Mouse (Mus musculus): Measurements from ENCODE around the gene Slit2. TPM values are rescaled to one million over a fixed set of nuclear protein-coding genes. Genes with fewer than 3 reads are reported as not detected.

Gene Slit2
- polyA plus RNA-seq, 1 experiment from 2014 or later: 78.1 TPM

GRCm38 (mm10) chr5:47990926-47991325, 8.0 kb downstream of the Slit2 start:
- Histone ChIP-seq H3K9ac (no peak overlapping the region), H3K9me3 (replicated peaks) (no peaks in the 10 kb centered on the region), H3K4me2 (replicated peaks) (no peak overlapping the region), H3K36me3 (0 out of 2 replicates have a peak, but pooled peaks cover under 1% of the 10 kb centered on the region), H3K27me3 (no peaks in the 10 kb centered on the region), H3K27ac (no peak overlapping the region), H3K4me1 (peaks cover 11% of the 10 kb centered on the region), H3K4me3 (no peak overlapping the region)
- 73% methylated on average over 4 of the region's 4 CpGs for WGBS
- ATAC-seq (ENCODE audit: low FRiP score): no peak

DNA sequence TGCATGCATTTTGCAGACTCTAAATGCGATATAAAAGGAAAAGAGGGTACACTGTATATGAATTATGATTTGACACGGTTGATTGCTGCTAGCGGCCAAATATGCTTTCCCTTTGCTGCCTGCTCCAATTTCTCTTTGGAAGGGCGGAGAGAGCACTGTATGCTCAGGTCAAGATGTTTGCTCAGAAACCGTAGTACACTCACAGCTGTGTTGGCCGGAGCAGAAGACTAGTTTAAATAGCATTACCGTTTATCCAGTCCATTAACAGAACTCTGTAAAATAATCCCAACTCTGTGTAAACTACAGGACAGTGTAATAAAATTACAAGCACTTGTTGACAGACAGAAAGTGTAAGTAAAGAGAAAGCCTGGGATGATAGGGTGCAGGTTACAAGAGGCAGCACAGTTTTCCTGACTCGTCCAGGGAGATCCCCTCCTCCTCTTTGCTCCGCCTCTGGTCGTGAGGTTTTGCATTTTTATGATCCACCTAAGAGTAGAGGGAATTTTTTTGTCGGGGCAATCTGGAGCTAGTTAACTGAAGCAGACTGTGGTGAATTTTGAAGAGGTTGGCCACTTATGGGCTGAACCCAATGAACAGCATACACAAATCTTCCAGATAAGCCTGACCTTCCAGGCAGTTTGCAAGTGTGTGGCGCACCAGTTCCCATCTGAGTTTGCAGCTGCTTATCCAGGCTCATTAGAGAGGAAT, 20.9 kb downstream of the Slit2 start:
- no peaks in the 10 kb centered on the region for H3K27me3 ChIP-seq
- peaks cover 10% of the 10 kb centered on the region for H3K4me1 ChIP-seq
- H3K9me3 ChIP-seq (replicated peaks): no peaks in the 10 kb centered on the region
- 60% methylated on average over 12 of the region's 12 CpGs for WGBS
- H3K36me3 ChIP-seq: no peaks in the 10 kb centered on the region
- no peak overlapping the region for H3K4me3 ChIP-seq
- no peak overlapping the region for H3K9ac ChIP-seq
- ATAC-seq (ENCODE audit: low FRiP score): no peak
- H3K4me2 ChIP-seq (replicated peaks): no peak overlapping the region
- no peak overlapping the region for H3K27ac ChIP-seq

DNA sequence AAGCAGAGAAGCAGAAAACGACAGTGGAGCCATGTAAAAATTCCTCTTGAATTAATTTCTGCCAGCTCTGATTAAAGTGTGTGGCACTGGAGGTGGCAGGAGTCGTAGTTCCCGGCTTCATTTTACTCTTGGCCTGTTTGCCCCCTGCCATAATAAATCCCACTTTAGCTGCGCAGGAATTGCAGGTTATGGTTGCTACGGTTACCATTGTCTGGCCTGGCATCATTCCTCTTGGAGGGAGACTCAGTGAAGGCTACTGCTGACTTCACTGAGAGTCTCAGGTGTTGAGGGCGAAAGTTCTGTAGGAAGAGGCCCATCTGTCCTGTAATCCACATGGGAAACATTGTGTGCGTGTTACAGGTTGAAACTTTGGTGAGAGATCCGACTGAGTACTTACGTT, 22.6 kb downstream of the Slit2 start:
- Histone ChIP-seq H3K36me3 (no peaks in the 10 kb centered on the region), H3K4me3 (no peak overlapping the region), H3K27me3 (no peaks in the 10 kb centered on the region), H3K9ac (no peak overlapping the region), H3K9me3 (replicated peaks) (no peaks in the 10 kb centered on the region), H3K4me2 (replicated peaks) (no peak overlapping the region), H3K4me1 (peaks cover 10% of the 10 kb centered on the region), H3K27ac (no peak overlapping the region)
- WGBS: 56% methylated on average over 9 of the region's 9 CpGs
- no peak for ATAC-seq (ENCODE audit: low FRiP score)

GRCm38 (mm10) chr5:48006059-48006458, 23.1 kb downstream of the Slit2 start:
- Histone ChIP-seq H3K27me3 (no peaks in the 10 kb centered on the region), H3K36me3 (no peaks in the 10 kb centered on the region), H3K9ac (no peak overlapping the region), H3K4me3 (no peak overlapping the region), H3K4me2 (replicated peaks) (no peak overlapping the region), H3K27ac (no peak overlapping the region), H3K9me3 (replicated peaks) (no peaks in the 10 kb centered on the region), H3K4me1 (peaks cover 10% of the 10 kb centered on the region)
- no peak for ATAC-seq (ENCODE audit: low FRiP score)

GRCm38 (mm10) chr5:48023441-48023840, 40.5 kb downstream of the Slit2 start:
- Histone ChIP-seq H3K27me3 (no peaks in the 10 kb centered on the region), H3K4me1 (no peaks in the 10 kb centered on the region), H3K27ac (no peak overlapping the region), H3K4me3 (no peak overlapping the region), H3K36me3 (no peaks in the 10 kb centered on the region), H3K9ac (no peak overlapping the region), H3K9me3 (replicated peaks) (no peaks in the 10 kb centered on the region), H3K4me2 (replicated peaks) (no peak overlapping the region)
- no peak for ATAC-seq (ENCODE audit: low FRiP score)
- WGBS: 84% methylated on average over 4 of the region's 4 CpGs

- WGBS: 71% methylated on average over 1 of the region's 1 CpGs
- Histone ChIP-seq H3K27ac (no peak overlapping the region), H3K9me3 (replicated peaks) (no peaks in the 10 kb centered on the region), H3K36me3 (no peaks in the 10 kb centered on the region), H3K4me2 (replicated peaks) (no peak overlapping the region), H3K4me1 (0 out of 2 replicates have a peak, but pooled peaks cover 5% of the 10 kb centered on the region), H3K27me3 (no peaks in the 10 kb centered on the region), H3K9ac (no peak overlapping the region), H3K4me3 (no peak overlapping the region)
- ATAC-seq (ENCODE audit: low FRiP score): no peak
Observed at GRCm38 (mm10) chr5:48034875-48035274, 51.9 kb downstream of the Slit2 start.

DNA sequence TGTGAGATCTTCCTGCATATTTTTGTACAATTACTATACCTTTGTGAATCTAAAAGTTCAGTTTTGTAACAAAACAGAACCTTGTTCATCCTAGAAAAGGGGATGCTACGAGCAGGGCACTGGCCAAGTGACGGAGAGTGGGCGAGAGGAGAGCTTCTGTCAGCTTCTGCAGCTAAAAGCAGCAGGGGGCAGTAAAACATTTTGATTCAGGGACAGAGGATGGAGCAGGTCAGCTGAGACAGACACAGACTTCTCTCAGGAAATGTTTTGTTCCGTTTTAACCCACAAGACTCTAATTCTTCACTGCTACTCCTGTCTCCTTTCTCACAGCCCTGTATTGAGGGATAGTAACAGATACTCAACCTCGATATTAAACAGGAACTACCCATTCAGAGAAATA, 55.1 kb downstream of the Slit2 start:
- H3K36me3 ChIP-seq: no peaks in the 10 kb centered on the region
- H3K4me3 ChIP-seq: no peak overlapping the region
- ATAC-seq (ENCODE audit: low FRiP score): no peak
- no peak overlapping the region for H3K4me2 ChIP-seq (replicated peaks)
- WGBS: 38% methylated on average over 5 of the region's 5 CpGs
- no peaks in the 10 kb centered on the region for H3K9me3 ChIP-seq (replicated peaks)
- H3K9ac ChIP-seq: no peak overlapping the region
- H3K27ac ChIP-seq: no peak overlapping the region
- H3K27me3 ChIP-seq: no peaks in the 10 kb centered on the region
- H3K4me1 ChIP-seq: 0 out of 2 replicates have a peak, but pooled peaks cover 5% of the 10 kb centered on the region

DNA sequence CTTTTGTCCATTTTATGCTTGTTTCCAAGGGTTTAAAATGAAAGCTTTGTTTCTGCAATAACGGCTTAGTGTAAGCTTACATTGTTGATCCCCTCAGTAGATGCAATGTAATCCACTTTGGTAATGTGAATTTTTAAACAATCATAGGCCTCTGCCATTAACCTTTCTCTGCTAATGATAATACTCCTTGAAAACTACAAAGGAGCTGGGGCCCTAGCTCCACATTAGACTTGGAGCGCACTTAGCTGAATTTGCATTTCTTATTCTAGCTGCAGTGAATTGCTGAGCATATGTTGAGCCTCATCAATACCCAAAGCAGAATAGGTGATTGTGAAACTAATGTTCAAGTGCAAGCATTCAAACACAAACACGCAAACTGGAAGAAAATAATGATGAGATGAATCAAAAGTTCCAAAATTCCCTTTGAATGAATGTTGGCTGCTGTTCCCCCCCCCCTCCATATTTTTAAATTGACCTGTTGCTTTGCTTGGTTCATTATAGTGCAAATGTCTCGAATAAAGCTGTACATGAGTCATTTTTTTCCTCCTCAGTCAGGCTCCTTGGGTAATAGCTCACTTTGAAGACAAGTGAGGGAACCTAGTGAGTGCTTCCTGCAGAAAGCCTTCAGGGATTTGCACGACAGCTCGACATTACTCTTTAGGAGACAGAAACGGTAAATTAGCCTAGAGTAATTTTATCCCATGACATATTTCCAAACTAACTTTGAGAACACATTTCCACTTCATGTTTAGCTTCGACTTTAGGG, 66.2 kb downstream of the Slit2 start:
- Histone ChIP-seq H3K4me2 (replicated peaks) (no peak overlapping the region), H3K4me3 (no peak overlapping the region), H3K9ac (no peak overlapping the region), H3K27ac (no peak overlapping the region), H3K27me3 (no peaks in the 10 kb centered on the region), H3K9me3 (replicated peaks) (no peaks in the 10 kb centered on the region), H3K36me3 (no peaks in the 10 kb centered on the region), H3K4me1 (peaks cover 10% of the 10 kb centered on the region)
- no peak for ATAC-seq (ENCODE audit: low FRiP score)
- 35% methylated on average over 8 of the region's 8 CpGs for WGBS

DNA sequence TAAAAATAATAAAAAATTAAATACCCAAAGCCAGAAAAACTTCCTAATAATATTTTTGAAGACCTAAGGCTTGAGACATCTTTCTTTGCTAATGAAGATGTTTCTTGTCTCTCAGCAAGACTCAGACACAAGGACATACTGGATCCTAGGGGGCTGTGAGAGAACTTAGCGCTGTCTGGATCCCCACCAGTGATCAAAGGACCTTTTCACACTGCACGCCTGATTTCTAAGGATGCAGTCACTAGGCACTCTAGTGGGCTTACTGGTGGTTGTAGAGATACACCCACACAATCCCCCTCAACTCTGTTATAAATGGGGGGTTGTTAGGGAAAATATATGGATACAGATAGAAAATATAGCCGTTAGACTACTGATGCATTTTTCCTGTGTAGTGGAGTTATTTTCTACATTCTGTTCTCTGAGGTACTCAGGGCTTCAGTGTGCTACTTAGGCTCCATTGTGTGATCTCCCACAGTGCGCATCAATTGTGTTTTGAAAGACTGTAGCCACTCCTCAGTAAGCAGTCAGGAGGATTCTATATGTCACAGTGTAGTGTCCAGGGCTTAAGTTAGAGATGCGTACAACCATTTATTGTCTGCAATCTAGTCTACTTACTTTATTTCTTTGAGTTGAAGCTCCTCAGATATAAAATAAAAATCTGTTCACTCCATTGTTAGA, 67.8 kb downstream of the Slit2 start:
- H3K4me3 ChIP-seq: no peak overlapping the region
- no peak overlapping the region for H3K4me2 ChIP-seq (replicated peaks)
- H3K36me3 ChIP-seq: no peaks in the 10 kb centered on the region
- WGBS: 50% methylated on average over 5 of the region's 5 CpGs
- H3K9ac ChIP-seq: no peak overlapping the region
- H3K9me3 ChIP-seq (replicated peaks): no peaks in the 10 kb centered on the region
- no peaks in the 10 kb centered on the region for H3K27me3 ChIP-seq
- ATAC-seq (ENCODE audit: low FRiP score): no peak
- H3K4me1 ChIP-seq: peaks cover 10% of the 10 kb centered on the region
- H3K27ac ChIP-seq: no peak overlapping the region

DNA sequence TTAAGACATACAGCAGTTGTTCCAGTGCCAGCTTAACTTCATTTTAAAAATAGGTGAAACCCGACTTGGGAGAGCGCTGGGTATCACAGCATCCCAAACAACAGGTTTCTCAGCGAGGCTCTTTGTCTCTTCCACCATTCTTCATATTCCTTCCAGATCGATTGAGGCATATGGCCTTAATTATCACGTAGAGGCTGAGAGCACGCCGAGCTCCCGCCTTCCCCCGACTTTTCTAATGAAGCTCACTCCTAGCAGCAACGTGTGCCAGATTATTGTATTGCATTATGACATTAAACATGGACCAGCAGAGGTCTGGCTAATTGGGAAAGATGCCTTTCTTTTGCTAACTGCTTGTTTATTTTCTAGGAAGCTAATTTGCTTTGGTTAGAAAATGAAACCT, 75.7 kb downstream of the Slit2 start:
- H3K27ac ChIP-seq: no peak overlapping the region
- H3K4me1 ChIP-seq: 0 out of 2 replicates have a peak, but pooled peaks cover 2% of the 10 kb centered on the region
- WGBS: 43% methylated on average over 10 of the region's 10 CpGs
- no peak overlapping the region for H3K9ac ChIP-seq
- 0 out of 2 replicates have a peak overlapping the region, but pooled peaks have one; percentile 15 for H3K4me2 ChIP-seq (replicated peaks)
- ATAC-seq (ENCODE audit: low FRiP score): no peak
- H3K27me3 ChIP-seq: no peaks in the 10 kb centered on the region
- no peaks in the 10 kb centered on the region for H3K36me3 ChIP-seq
- H3K9me3 ChIP-seq (replicated peaks): no peaks in the 10 kb centered on the region
- H3K4me3 ChIP-seq: no peak overlapping the region

DNA sequence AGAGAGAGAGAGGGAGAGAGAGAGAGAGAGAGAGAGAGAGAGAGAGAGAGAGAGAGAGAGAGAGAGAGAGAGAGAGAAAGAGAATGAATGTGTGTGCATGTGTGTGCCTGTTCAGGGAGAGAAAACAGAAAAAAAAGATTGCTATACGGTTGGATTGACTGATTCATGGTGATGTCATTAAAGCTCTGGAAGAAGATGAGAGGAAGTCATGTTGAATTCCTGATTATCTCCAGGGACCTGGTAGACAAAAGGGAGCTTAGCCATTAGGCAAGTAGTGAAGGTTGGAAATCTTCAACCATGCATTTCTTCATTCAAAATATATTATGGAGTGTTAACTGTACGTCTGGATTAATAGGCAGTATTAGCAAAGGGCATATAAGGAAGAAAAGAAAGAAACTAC, 77.8 kb downstream of the Slit2 start:
- Histone ChIP-seq H3K27me3 (no peaks in the 10 kb centered on the region), H3K4me3 (no peak overlapping the region), H3K36me3 (no peaks in the 10 kb centered on the region), H3K9me3 (replicated peaks) (no peaks in the 10 kb centered on the region), H3K4me2 (replicated peaks) (no peak overlapping the region), H3K27ac (no peak overlapping the region), H3K9ac (no peak overlapping the region), H3K4me1 (0 out of 2 replicates have a peak, but pooled peaks cover 2% of the 10 kb centered on the region)
- ATAC-seq (ENCODE audit: low FRiP score): no peak
- WGBS: 40% methylated on average over 2 of the region's 2 CpGs

- H3K9me3 ChIP-seq (replicated peaks): no peaks in the 10 kb centered on the region
Observed at GRCm38 (mm10) chr5:48078730-48079129, 95.8 kb downstream of the Slit2 start.

More at GRCm38 (mm10) chr5:48078730-48079129, 95.8 kb downstream of the Slit2 start:
- ATAC-seq (ENCODE audit: low FRiP score): no peak
- WGBS: 32% methylated on average over 1 of the region's 1 CpGs
- Histone ChIP-seq H3K4me3 (no peak overlapping the region), H3K36me3 (no peaks in the 10 kb centered on the region), H3K4me1 (peaks cover 5% of the 10 kb centered on the region; the same call in 1 of the 2 replicates), H3K9ac (no peak overlapping the region), H3K27ac (no peak overlapping the region), H3K27me3 (no peaks in the 10 kb centered on the region), H3K4me2 (replicated peaks) (no peak overlapping the region)

Measured in hindbrain, embryonic 12.5 days (tissue).